Mouse (Mus musculus) E14TG2a.4 (cell line): Measurements from ENCODE around the gene Csrnp1.

Experiments used
- CTCF ChIP-seq: conservative IDR thresholded peaks from 2 replicates; pipeline ENCODE4 v1.5.1; 2014; ENCODE audit warnings: low read length
- NANOG ChIP-seq: IDR thresholded peaks from 2 replicates; pipeline ENCODE4 v1.6.1; 2014; ENCODE audit warnings: borderline replicate concordance, low read length, mixed read lengths

- TF ChIP-seq CTCF (no peak), NANOG (no peak)
Measured at GRCm38 (mm10) chr9:120024171-120024570, 39.7 kb upstream of the Csrnp1 start.
